Mouse (Mus musculus): ENCODE measurements at regions not wholly inside any gene's neighbourhood (a gene's known extent, or its start where the extent isn't known, plus 50 kb on each side); places are given as distances from the start of the nearest gene placed in this dataset.

GRCm38 (mm10) chr4:150769043-150769442 lies 84.7 kb upstream of the Errfi1 start:
- no peak for DNase-seq

- no peak for DNase-seq
Observed at GRCm38 (mm10) chr4:150758467-150759237, 95.1 kb upstream of the Errfi1 start.

- DNase-seq: no peak
Observed at GRCm38 (mm10) chr4:150757815-150758426, 95.8 kb upstream of the Errfi1 start.

- DNase-seq: no peak
Observed at GRCm38 (mm10) chr4:150757291-150757741, 96.4 kb upstream of the Errfi1 start.

GRCm38 (mm10) chr4:150755446-150755845 lies 98.3 kb upstream of the Errfi1 start:
- DNase-seq: no peak

- no peak for DNase-seq
Observed at GRCm38 (mm10) chr4:150752151-150752550, 100.2 kb upstream of the Slc45a1 start.

GRCm38 (mm10) chr4:150750445-150751213 lies 98.7 kb upstream of the Slc45a1 start:
- no peak for DNase-seq

GRCm38 (mm10) chr4:150749066-150749465 lies 97.1 kb upstream of the Slc45a1 start:
- no peak for DNase-seq

GRCm38 (mm10) chr4:150748099-150749000 lies 96.4 kb upstream of the Slc45a1 start:
- DNase-seq: no peak

- DNase-seq: no peak
Observed at GRCm38 (mm10) chr4:150746430-150746923, 94.5 kb upstream of the Slc45a1 start.

- no peak for DNase-seq
Observed at GRCm38 (mm10) chr4:150745529-150746429, 93.8 kb upstream of the Slc45a1 start.

GRCm38 (mm10) chr4:150743508-150743907 lies 91.5 kb upstream of the Slc45a1 start:
- no peak for DNase-seq

GRCm38 (mm10) chr4:150743103-150743502 lies 91.1 kb upstream of the Slc45a1 start:
- no peak for DNase-seq

- no peak for DNase-seq
Observed at GRCm38 (mm10) chr4:150741810-150742209, 89.8 kb upstream of the Slc45a1 start.

GRCm38 (mm10) chr4:150740167-150740566 lies 88.2 kb upstream of the Slc45a1 start:
- DNase-seq: no peak

GRCm38 (mm10) chr4:150738736-150739135 lies 86.8 kb upstream of the Slc45a1 start:
- no peak for DNase-seq

- DNase-seq: no peak
Observed at GRCm38 (mm10) chr4:150730061-150730812, 78.3 kb upstream of the Slc45a1 start.

GRCm38 (mm10) chr4:150726539-150726938 lies 74.6 kb upstream of the Slc45a1 start:
- DNase-seq: no peak

GRCm38 (mm10) chr4:150726136-150726480 lies 74.1 kb upstream of the Slc45a1 start:
- no peak for DNase-seq

GRCm38 (mm10) chr4:150725443-150726135 lies 73.6 kb upstream of the Slc45a1 start:
- no peak for DNase-seq
